Mouse (Mus musculus): Measurements from ENCODE around the gene Ankrd54.

The Ankrd54 gene

GRCm38 (mm10) chr15:79062376-79063159 is at the start of gene Ankrd54:
Gene Ankrd54 (minus strand): TSS chr15:79062893.
- peak; percentile 90 to 96 for DNase-seq (ENCODE audit: low spot score in 2 of 2)

- no peak for DNase-seq (ENCODE audit: low spot score in 2 of 2)
These were observed 49.1 kb upstream of the Ankrd54 start for GRCm38 (mm10) chr15:79111774-79112173.

DNA sequence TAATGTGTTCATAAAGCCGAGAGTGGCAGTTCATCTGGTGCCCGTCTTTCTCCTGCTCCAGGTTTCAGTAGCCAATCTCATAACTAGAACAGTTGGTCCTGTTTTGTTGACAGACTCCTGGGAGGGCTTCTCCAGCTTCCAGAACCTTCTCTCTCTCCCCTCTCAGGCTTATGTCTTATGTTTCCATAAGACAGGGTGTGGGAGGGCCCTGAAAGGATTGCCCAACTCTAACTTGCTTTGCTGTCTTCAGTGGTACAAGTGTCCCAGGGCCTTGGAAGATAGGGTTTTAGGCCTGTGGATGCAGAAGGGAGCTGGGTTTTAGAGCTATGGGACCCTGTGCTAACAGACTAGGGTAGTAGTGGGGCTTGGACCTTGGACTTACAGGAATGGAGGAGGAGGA is 47.8 kb upstream of the Ankrd54 start:
- no peak for DNase-seq (ENCODE audit: low spot score in 2 of 2)

DNA sequence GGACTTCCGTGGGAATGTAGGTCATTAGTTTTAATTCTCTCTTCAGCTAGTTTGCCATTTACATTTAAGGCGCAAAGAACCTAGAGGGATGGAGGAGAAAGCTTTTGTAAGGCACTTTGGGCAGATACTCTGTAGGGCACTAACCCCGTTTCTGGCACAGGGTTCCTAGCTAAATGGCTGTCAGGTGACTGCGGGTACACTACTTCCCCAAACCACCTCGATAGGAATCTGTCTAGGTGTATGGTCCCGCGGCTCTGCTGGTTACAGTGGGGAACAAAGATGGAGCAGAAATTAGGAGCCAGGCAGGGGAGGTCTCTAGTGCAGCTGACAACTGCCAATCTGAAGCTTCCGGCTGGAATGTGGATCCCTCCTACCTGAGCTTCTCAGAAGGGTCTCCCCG is 47.3 kb upstream of the Ankrd54 start:
- no peak for DNase-seq (ENCODE audit: low spot score in 2 of 2)

- no peak for DNase-seq (ENCODE audit: low spot score in 2 of 2)
These were observed 46.7 kb upstream of the Ankrd54 start for GRCm38 (mm10) chr15:79109321-79109934.

DNA sequence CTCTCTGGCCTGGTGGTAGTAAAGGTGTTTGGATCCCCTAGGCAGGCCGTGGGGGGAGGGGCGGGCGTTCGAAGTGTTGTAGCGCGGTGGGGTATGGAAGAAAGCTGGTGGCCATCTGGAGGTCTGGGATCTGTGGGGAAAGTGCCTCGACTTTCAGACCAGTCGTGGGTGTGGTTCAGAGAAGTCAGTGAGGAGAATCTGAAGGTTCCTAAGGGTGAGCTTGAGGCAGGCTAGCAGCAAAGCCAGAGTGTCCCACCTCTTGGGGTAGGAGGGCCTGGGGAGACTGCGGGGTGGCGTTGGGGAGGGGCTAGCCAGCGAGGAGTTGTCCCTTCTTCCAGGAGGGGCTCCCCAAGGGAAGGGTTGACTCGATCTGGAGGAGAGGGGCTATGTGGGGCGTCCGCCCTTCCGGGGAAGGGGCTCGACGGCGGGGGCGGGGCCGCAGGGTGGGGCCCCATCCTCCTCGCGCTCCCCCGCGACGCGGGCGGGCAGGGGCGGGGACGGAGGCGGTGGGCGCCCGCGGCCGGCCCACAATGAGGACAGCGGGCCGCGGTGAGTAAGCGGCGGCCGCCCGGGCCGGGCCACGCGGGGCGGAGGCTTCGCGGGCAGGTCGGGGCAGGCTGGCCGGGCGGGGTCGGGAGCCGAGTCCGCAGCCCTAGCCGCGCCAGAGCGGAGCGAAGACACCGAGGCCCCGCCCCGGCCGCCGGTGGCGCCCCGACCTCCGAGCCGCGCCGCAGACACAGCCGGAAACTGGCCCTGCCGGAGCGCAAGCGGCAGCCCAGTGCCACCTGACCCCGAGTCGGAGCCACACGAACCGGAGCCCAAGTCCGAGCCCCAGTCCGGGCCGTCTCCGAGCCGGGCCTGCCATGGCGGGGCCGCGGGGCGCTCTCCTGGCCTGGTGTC is 46.0 kb upstream of the Ankrd54 start, which contains the start of gene Micall1:
Gene Micall1, plus strand, starts transcription at position 478 of the 900 bp plus-strand sequence.
- DNase-seq (ENCODE audit: low spot score in 2 of 2): peak; percentile 76 to 86

DNA sequence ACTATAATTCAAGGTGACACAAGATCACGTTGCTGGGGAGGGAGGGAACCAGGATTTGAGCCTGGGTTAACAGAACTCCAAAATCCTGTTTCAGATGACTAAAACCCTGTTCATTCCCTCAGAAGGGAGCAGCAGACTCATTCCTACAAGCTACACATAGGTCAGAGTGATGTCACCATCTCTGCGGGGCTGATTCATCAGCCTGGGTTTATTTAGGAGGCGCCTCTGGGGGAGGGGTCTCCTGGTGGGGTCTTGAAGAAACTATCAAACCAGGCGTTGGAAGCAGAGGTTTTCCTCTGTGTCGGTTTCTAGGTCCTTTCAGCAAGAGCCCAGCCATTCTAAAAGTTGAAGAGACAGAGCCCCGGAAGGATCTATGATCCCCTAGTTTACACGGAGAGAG is 45.3 kb upstream of the Ankrd54 start:
- DNase-seq (ENCODE audit: low spot score in 2 of 2): no peak

DNA sequence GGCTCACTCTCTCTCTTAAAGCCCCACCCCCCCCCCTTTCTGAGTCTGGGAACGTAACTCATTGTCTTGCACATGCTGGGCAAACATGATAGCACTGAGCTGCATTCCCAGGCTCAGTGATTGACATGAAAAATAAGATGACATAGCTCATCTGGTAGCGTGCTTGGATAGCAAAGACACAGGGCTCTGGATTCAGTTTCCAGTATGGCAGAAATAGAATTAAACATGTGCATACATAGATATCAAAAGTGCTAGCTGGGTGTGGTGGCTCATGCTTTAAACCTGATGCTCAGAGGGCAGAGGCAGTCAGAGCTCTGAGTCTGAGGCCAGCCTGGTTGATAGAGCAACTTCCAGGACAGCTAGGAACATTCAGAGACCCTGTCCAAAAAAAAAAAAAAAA is 43.1 kb upstream of the Ankrd54 start:
- no peak for DNase-seq (ENCODE audit: low spot score in 2 of 2)

- DNase-seq (ENCODE audit: low spot score in 2 of 2): no peak
These were observed 40.6 kb upstream of the Ankrd54 start for GRCm38 (mm10) chr15:79103264-79103663.

DNA sequence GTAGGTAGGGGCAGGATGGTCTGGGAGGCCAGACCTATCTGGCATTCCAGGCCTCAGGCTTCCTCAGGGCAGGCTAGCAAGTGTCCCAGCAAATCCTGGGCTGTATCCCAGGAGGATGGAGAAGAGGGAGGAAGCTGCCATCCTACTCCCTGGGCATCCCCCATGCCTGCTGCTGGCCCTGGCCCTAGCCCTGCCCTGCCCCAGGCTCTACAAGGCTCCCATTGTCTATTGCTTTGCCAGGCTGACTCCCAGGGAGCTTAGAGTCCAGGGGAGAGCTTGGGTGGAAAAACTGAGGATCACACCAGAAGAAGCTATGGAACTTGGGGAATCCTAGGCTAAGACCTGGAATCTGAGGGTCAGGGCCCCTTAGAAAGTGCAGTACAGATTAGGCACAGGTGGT is 38.8 kb upstream of the Ankrd54 start:
- DNase-seq (ENCODE audit: low spot score in 2 of 2): no peak

DNA sequence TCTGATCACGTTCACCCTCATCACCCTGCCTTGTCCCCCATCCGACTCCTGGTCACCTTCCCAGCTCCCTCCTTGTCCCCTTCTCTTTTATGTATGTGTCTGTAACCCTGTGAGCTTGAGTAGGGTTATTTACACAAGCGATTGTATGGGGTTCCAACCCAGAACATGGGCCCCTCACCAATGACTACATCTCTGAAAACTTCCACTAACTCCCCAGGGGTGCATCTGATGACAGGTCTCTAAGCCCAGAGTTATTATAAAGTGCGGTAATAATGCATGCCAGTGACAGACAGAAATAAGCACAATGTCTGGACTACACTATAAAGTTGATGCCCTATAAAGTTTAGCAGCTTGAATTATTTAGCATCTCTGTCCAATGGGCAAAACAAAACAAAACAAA is 37.7 kb upstream of the Ankrd54 start:
- DNase-seq (ENCODE audit: low spot score in 2 of 2): no peak

DNA sequence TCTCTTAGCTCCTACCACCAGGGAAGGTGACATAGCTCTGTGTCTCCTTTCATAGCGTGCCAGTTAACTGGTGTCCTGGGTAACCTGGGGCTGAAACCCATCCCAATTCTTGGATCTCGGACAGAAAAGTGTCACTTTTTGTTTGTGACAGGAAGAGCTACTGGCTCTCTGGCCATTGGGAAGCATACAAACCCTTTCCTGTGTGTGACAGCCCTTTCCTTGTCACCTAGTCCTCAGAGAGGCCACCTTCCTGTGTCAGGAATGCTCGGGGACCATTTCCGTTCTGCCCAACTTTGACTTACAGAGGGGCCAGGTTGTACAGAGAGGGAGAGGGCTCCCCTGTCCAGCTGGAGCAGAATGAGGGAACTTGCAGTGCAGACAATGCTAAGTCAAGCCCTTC is 36.8 kb upstream of the Ankrd54 start:
- DNase-seq (ENCODE audit: low spot score in 2 of 2): no peak

DNA sequence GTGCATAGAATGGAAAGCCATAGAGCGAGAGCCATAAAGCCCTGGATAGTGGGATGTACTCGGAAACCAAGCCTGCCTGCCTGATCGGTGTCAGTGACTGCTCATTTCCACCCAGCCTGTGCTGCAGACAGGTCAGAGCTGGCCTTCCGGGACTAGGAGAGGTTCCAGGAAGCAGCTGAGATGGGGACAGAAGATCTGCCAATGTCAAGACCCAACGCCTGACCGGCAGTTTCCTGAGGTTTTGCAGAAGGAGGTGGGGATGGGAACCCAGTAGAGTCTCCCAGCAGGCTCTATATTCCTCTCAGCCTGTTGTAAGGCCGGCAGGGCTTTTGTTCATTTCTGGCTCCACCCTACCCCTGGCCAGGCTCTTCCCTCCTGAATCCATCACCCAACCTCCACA is 36.2 kb upstream of the Ankrd54 start:
- DNase-seq (ENCODE audit: low spot score in 2 of 2): peak in 1 of 2 experiments; percentile 30

DNA sequence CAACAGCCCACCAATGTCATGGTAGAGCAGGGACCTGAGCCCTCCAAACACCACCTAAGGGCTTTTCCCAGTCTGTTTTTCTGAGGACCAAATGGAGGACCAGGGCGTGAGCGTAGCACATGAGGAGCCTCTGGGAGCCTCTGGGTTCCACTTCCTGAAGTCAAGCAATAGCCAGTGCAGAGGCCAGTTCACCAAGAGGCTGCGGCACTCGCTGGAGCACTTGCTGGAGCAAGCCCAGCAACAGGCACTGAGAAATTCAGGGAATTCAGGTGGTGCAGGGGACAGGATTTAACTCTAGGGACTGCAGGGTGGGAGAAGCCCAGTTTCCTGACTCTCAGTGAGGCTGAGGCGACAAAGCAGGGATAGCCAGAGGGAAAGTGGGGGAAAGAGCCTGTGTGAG is 35.5 kb upstream of the Ankrd54 start:
- peak in 1 of 2 experiments; percentile 41 for DNase-seq (ENCODE audit: low spot score in 2 of 2)

DNA sequence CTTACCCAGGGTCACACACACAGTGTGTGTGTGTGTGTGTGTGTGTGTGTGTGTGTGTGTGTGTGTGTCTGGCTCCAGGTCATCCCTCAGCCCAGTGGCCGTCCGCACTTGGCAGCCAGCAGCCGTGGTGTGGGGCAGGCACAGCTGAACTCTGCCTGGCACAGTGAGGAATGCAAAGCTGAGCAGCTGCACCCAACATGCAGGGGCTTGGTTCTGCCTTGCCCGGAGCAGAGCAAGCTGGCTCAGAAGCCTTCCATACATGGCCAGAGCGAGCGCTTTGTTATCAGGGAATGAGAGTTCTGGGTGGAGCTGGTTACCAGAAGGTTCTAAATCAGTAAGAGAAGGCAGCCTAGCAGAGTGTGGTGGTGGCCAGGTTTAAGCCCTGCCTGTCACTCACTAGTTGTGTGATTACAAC is 34.9 kb upstream of the Ankrd54 start:
- DNase-seq (ENCODE audit: low spot score in 2 of 2): peak; percentile 57 to 85

DNA sequence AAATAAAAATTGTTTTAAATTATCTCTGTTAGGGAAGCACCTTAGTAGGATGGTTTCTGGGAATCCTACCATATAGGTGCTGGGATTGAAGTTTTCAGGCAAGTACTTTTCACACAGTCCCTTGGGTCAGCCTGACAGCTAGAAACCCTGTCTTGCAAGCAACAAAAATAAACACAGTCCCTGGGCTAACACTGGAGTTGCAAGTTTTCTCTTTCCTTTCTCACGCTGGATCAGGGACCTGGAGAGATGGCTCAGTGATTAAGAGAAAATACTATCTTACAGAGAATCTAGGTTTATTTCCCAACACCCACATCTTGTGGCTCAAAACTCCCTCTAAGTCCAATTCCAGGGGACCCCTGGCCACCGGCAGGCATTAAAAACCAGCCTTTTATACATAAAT is 34.4 kb upstream of the Ankrd54 start:
- peak in 1 of 2 experiments; percentile 29 for DNase-seq (ENCODE audit: low spot score in 2 of 2)

GRCm38 (mm10) chr15:79096556-79096955 is 33.9 kb upstream of the Ankrd54 start:
- DNase-seq (ENCODE audit: low spot score in 2 of 2): no peak

DNA sequence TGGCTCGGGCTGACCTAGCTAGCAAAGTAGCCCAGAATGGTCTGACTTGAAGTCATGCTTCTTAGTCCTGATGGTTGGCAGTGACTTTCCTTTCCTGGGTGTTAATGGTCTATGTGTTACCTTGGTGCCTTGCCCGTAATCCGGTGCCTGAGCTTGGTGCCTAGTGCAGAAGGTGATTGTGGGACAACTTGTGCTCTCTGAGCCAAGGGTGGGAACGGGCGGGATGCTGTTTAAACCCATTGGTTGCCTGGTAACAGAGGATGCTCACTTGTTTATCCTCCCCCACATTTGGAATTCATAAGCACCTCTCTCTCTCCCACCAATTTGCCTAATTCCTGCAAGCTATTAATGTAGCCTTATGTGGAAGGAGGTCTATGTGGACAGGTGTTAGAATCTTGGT is 32.8 kb upstream of the Ankrd54 start:
- DNase-seq (ENCODE audit: low spot score in 2 of 2): no peak

- DNase-seq (ENCODE audit: low spot score in 2 of 2): peak in 1 of 2 experiments; percentile 37
These were observed 30.6 kb upstream of the Ankrd54 start for GRCm38 (mm10) chr15:79093083-79093839.

DNA sequence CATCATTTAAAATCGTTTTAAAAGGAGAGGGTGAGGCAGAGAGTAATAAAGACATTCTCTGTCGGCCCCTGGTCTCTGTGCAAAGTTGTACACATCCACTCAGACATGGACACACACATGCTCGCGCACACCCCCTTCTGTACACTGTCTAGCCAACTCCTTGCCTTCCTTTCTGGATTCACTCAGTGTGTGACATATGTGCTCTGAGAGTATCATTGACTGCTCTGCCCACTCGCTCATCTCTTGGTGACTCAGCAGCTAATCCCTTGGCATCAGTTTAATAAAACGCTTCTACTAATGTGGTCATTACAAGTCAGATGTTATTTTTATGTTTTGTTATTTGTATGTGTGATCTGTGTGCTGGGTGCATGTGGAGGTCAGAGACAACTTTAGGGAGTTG is 29.6 kb upstream of the Ankrd54 start:
- no peak for DNase-seq (ENCODE audit: low spot score in 2 of 2)

DNA sequence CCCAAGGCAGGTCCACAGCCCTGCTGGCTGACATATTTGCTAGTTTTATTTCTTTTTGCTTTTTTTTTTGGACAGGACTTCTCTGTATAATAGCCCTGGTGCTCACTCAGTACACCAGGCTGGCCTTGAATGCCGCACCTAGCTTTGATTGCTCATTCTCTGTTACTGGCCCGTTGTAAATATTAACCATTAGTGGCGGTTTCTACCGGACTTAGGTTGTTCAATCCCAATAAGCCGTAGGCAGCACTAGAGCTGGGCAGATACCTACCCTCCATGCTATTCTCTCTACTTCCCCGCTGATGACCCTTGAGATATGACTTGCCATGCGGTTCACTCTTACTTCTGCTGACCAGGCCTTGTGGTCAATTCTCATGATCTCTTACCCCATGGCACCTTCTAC is 16.9 kb upstream of the Ankrd54 start:
- no peak for DNase-seq (ENCODE audit: low spot score in 2 of 2)

All from urinary bladder, adult 18-20 months (tissue).